Mouse (Mus musculus) forebrain, postnatal 0 days (tissue): ENCODE data around the gene Rad51b. TPM values are rescaled to one million over a fixed set of nuclear protein-coding genes. Genes with fewer than 3 reads are reported as not detected.

Experiments used
- ATAC-seq: fragments of 200-750 bp; cut with Nextera tagmentation; 2 replicates; pipeline ENCODE4 v1.8.0; 2017; ENCODE audit warnings: mild to moderate bottlenecking, moderate library complexity
- DNase-seq: peaks from one replicate; pipeline ENCODE4 v3.0.0-alpha.2; 2015
- H3K27ac ChIP-seq: fragments of 300-500 bp; sonication (generic); 2 replicates; pipeline ENCODE4 v1.5.1; 2014; ENCODE audit warnings: low read depth, mild to moderate bottlenecking, antibody characterized with exemption, low read length, moderate library complexity, mixed read lengths
- H3K27me3 ChIP-seq: fragments of 300-500 bp; sonication (generic); 2 replicates; pipeline ENCODE4 v1.6.1; 2014; ENCODE audit warnings: mild to moderate bottlenecking, low read length, mixed read lengths; ENCODE audit not compliant: insufficient read depth
- H3K36me3 ChIP-seq: fragments of 300-500 bp; sonication (generic); 2 replicates; pipeline ENCODE4 v1.6.1; 2014; ENCODE audit warnings: mild to moderate bottlenecking, moderate library complexity; ENCODE audit not compliant: insufficient read depth
- H3K4me1 ChIP-seq: fragments of 300-500 bp; sonication (generic); 2 replicates; pipeline ENCODE4 v1.6.1; 2014; ENCODE audit warnings: antibody characterized with exemption; ENCODE audit not compliant: insufficient read depth
- H3K4me2 ChIP-seq: fragments of 300-500 bp; sonication (generic); 2 replicates; pipeline ENCODE4 v1.6.1; 2014; ENCODE audit warnings: low read depth, mild to moderate bottlenecking, moderate library complexity
- H3K4me3 ChIP-seq: fragments of 300-500 bp; sonication (generic); 2 replicates; pipeline ENCODE4 v1.5.1; 2014; ENCODE audit warnings: low read depth, low read length, mixed read lengths
- H3K9ac ChIP-seq: fragments of 300-500 bp; sonication (generic); 2 replicates; pipeline ENCODE4 v1.6.1; 2014; ENCODE audit warnings: mild to moderate bottlenecking
- H3K9me3 ChIP-seq: fragments of 300-500 bp; sonication (generic); 2 replicates; pipeline ENCODE4 v1.6.1; 2016; ENCODE audit warnings: low read length
- CTCF ChIP-seq: sonication (generic); IDR thresholded peaks from 2 replicates; pipeline ENCODE4 v1.5.1; 2016; ENCODE audit warnings: antibody characterized with exemption, control low read depth, low read depth
- WGBS: fragments of 180-500 bp; shearing (Covaris S2); extraction: QIAGEN DNeasy Blood & Tissue Kit; methylation state at CpG from one replicate; pipeline ENCODE4 v1.1.7; 2014; 5-methylcytosine and 5-hydroxymethylcytosine counted together
- polyA plus RNA-seq: library from polyadenylated mRNA; unstranded; fragments of >200 nt; fragmentation: Nextera tagmentation; extraction: Ambion mirVana; gene quantifications from 2 replicates; pipeline ENCODE4 v1.2.1, GENCODE M21; 2015
- total RNA-seq: library from RNA; depleted of rRNA; stranded (reverse); fragments of >200 nt; gene quantifications from 2 replicates; pipeline ENCODE4 v1.2.3, GENCODE M21; 2014

The Rad51b gene
- total and polyA plus RNA-seq, 2 experiments from 2014 or later = 0.62 to 1.1 TPM

GRCm38 (mm10) chr12:79761217-79761616 lies 464.1 kb downstream of the Rad51b start:
- DNase-seq (no peak), ATAC-seq (no peak)
- Histone ChIP-seq H3K9me3 (no peaks in the 10 kb centered on the region), H3K4me3 (no peak overlapping the region), H3K27me3 (no peaks in the 10 kb centered on the region), H3K9ac (no peak overlapping the region), H3K4me2 (no peak overlapping the region), H3K4me1 (no peaks in the 10 kb centered on the region), H3K27ac (no peak overlapping the region), H3K36me3 (no peaks in the 10 kb centered on the region)
- no peak for TF ChIP-seq CTCF
- 74% methylated on average over 2 of the region's 2 CpGs for WGBS

DNA sequence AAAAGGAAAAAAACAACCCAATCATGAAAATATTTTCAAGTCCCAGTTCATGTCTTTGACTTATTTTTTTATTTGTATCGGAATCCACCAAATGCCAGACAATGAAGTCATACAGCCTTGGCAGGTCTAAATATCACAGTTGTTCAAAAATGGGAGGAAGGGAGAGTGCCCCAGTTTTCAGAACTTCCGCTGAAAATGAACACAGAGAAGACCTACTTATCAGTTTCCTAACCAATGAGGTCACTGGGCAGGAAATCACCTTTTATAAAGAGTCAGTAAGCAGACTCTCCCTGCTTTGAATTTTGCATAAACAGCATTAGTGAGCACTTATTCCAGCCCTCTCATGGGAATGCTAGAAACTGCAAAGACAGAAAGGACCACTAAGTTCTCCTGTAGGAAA lies 465.0 kb downstream of the Rad51b start:
- H3K4me2 ChIP-seq = no peak overlapping the region
- H3K27me3 ChIP-seq = no peaks in the 10 kb centered on the region
- H3K4me3 ChIP-seq = no peak overlapping the region
- no peak overlapping the region for H3K9ac ChIP-seq
- DNase-seq = no peak
- WGBS = 58% methylated on average over 2 of the region's 2 CpGs
- no peaks in the 10 kb centered on the region for H3K9me3 ChIP-seq
- no peak for ATAC-seq
- TF ChIP-seq CTCF = no peak
- no peaks in the 10 kb centered on the region for H3K4me1 ChIP-seq
- no peaks in the 10 kb centered on the region for H3K36me3 ChIP-seq
- H3K27ac ChIP-seq = no peak overlapping the region

- no peaks in the 10 kb centered on the region for H3K9me3 ChIP-seq
- H3K9ac ChIP-seq = no peak overlapping the region
- 88% methylated on average over 7 of the region's 7 CpGs for WGBS
- DNase-seq (no peak), ATAC-seq (no peak)
- H3K4me1 ChIP-seq = no peaks in the 10 kb centered on the region
- H3K4me2 ChIP-seq = no peak overlapping the region
- no peak overlapping the region for H3K4me3 ChIP-seq
- no peaks in the 10 kb centered on the region for H3K36me3 ChIP-seq
- TF ChIP-seq CTCF = no peak
- no peaks in the 10 kb centered on the region for H3K27me3 ChIP-seq
- no peak overlapping the region for H3K27ac ChIP-seq
Observed at GRCm38 (mm10) chr12:79762570-79763275, 465.6 kb downstream of the Rad51b start.

- H3K27ac ChIP-seq = no peak overlapping the region
- H3K36me3 ChIP-seq = no peaks in the 10 kb centered on the region
- TF ChIP-seq CTCF = no peak
- H3K4me3 ChIP-seq = no peak overlapping the region
- no peaks in the 10 kb centered on the region for H3K4me1 ChIP-seq
- no peaks in the 10 kb centered on the region for H3K27me3 ChIP-seq
- H3K9ac ChIP-seq = no peak overlapping the region
- H3K4me2 ChIP-seq = no peak overlapping the region
- 68% methylated on average over 6 of the region's 6 CpGs for WGBS
- no peaks in the 10 kb centered on the region for H3K9me3 ChIP-seq
- no peak for ATAC-seq
- no peak for DNase-seq
Observed at GRCm38 (mm10) chr12:79766116-79766515, 469.0 kb downstream of the Rad51b start.

DNA sequence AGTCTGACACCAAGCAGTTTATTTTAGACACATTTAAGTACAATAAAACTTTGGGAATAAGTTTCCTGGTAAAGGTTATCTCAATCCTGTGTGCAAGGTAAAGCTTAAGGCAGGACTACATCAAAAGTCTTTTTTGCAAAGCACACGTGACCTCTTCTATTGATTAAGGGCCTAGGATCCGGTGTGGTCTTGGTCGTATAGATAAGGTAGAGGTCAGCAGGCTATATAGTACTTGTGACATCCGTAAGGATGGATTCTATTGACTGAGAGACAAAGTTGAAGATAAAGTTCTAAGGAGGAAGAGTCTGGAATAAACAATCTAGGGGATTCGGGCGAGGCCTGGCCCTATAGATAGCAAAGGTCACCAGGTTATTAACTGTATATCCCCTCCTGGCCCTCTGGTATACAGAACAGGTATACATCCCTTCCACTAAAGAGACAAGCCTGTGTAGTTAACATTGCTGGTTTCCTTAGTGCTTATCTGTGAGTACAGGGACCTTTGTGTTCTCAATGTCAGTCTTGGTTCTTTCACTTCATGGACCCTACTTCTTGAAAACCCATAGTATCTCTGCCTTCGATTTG lies 471.8 kb downstream of the Rad51b start:
- no peak for TF ChIP-seq CTCF
- H3K4me3 ChIP-seq = no peak overlapping the region

DNA sequence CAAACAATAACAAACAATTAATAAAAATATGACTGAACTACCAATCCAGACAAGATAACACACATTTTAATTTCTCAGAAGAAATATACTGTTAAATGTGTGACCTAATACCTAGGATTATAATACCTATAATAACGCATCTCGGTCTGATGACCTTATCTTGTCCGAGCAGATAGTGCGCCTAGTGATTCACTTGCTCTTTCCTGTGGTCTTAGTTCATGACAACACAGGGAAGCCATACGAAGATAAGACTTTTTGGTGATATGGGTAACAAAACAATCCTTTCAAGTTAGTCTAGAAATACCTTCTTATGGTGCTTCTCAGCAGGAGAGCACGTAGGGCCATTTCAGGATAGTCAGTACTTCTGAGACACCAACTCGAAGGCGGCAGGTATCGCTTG lies 472.7 kb downstream of the Rad51b start:
- H3K4me3 ChIP-seq = no peak overlapping the region
- no peak for DNase-seq
- no peaks in the 10 kb centered on the region for H3K27me3 ChIP-seq
- no peaks in the 10 kb centered on the region for H3K36me3 ChIP-seq
- H3K4me1 ChIP-seq = no peaks in the 10 kb centered on the region
- no peak overlapping the region for H3K27ac ChIP-seq
- no peak overlapping the region for H3K9ac ChIP-seq
- ATAC-seq = no peak
- TF ChIP-seq CTCF = no peak
- 89% methylated on average over 9 of the region's 9 CpGs for WGBS
- no peaks in the 10 kb centered on the region for H3K9me3 ChIP-seq
- H3K4me2 ChIP-seq = no peak overlapping the region

More for the DNA sequence above, 471.8 kb downstream of the Rad51b start:
- no peak for DNase-seq
- Histone ChIP-seq H3K4me1 (no peaks in the 10 kb centered on the region), H3K27ac (no peak overlapping the region), H3K27me3 (no peaks in the 10 kb centered on the region), H3K4me2 (no peak overlapping the region), H3K36me3 (no peaks in the 10 kb centered on the region), H3K9ac (no peak overlapping the region), H3K9me3 (no peaks in the 10 kb centered on the region)
- 95% methylated on average over 7 of the region's 7 CpGs for WGBS
- no peak for ATAC-seq

GRCm38 (mm10) chr12:79771194-79771593 lies 474.1 kb downstream of the Rad51b start:
- no peaks in the 10 kb centered on the region for H3K36me3 ChIP-seq

More at GRCm38 (mm10) chr12:79771194-79771593, 474.1 kb downstream of the Rad51b start:
- H3K4me1 ChIP-seq = no peaks in the 10 kb centered on the region
- no peaks in the 10 kb centered on the region for H3K9me3 ChIP-seq
- no peak overlapping the region for H3K9ac ChIP-seq
- WGBS = 94% methylated on average over 4 of the region's 4 CpGs
- H3K4me3 ChIP-seq = no peak overlapping the region
- no peak overlapping the region for H3K27ac ChIP-seq
- ATAC-seq (no peak), DNase-seq (no peak)
- TF ChIP-seq CTCF = no peak
- H3K27me3 ChIP-seq = no peaks in the 10 kb centered on the region
- H3K4me2 ChIP-seq = no peak overlapping the region
